Mouse (Mus musculus) adrenal gland, adult 8-10 months (tissue): Measurements from ENCODE around the gene Myof. TPM values are rescaled to one million over a fixed set of nuclear protein-coding genes. Genes with fewer than 3 reads are reported as not detected.

Experiments
- DNase-seq: peaks from one replicate; pipeline ENCODE4 v3.0.0; 2022
- total RNA-seq, 4 experiments: library from RNA; stranded (reverse); gene quantifications; 2 replicates each; pipeline ENCODE4 v1.2.4; 2022

Myof gene
- total RNA-seq, 4 experiments from 2014 or later: 33.4 to 102 (median 63.6) TPM

- no peak for DNase-seq
These were observed 39.5 kb downstream of the Myof start for GRCm38 (mm10) chr19:38003671-38004521.

DNA sequence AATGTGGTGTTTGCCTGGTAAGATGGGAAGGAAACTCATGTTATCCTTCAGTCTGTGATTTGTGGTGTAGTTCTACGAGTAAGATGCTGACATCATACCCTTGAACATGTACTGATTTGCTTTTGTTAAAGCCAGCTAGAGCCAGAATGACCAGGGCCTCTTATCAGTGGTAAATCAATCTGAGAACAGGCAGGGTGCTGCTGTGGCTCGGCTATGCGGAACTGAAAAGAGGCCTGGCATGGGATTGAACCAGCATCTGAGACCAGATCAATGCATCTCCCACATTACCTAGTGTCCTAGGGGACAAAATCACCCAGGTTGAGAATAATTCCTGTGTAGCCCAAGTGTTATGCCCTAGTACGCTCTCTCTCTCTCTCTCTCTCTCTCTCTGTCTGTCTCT lies 40.6 kb downstream of the Myof start:
- DNase-seq: no peak

- DNase-seq: no peak
These were observed 42.4 kb downstream of the Myof start for GRCm38 (mm10) chr19:38000990-38001389.

GRCm38 (mm10) chr19:37999941-38000340 lies 43.4 kb downstream of the Myof start:
- no peak for DNase-seq

DNA sequence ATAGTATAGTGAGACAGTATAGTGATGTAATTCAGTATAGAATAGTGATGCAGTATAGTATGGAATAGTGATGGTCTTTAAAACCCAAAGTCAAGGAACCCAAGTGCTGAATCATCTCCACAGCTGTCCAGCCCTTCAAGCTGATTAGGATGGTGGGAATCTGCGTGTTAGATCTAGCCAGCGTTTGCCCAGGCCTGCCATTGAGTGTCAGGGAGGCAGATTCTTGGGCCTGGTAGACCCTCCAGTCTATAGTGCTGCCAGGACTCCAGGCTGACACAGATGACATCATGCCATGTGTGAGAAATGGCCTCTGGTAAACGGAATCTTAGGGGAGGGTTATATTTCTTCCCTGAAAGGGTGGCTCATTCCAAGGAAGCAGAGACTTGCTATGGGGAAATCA lies 49.1 kb downstream of the Myof start:
- DNase-seq: no peak

GRCm38 (mm10) chr19:37992184-37992554 lies 51.2 kb downstream of the Myof start:
- no peak for DNase-seq

- DNase-seq: no peak
These were observed 51.8 kb downstream of the Myof start for GRCm38 (mm10) chr19:37991399-37992183.

DNA sequence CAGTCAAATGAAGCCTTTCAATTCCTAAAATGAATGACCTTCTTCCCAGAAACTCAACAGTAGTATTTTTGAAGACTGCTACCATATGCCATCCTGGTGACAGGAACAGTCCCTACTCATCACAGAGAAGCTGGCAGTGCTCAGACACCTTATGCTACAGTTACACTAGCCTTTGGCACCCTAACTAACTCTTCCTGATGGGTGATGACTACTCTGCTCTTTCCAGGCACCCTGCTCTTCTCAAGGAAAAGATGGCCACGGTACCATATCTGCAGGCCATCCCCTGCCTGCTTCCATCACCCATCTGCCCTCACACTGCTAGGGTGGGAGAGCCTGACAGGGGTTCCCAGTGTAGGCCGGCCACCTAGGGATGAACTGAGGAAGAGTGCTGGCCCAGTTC lies 53.4 kb downstream of the Myof start:
- no peak for DNase-seq

GRCm38 (mm10) chr19:37988156-37988555 lies 55.2 kb downstream of the Myof start:
- no peak for DNase-seq

DNA sequence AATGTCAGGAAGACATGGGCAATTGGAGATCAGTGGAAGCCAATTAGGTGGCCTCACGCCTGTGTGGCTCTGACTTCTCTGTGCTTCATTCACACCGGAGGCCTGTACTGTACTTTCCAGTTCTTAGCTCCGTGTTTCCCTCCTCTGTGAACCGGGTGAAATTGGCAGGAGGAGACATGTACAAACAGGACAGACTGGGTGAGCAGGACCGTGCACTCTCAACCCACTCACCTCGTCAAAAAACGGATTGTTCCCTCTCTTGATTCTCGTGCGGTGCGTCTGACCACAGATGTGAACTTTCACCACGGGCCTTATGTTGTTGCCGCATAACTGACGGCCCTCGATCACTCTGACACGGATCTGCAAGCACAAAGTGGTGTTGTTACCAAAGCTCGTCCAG lies 57.6 kb downstream of the Myof start:
- no peak for DNase-seq

DNA sequence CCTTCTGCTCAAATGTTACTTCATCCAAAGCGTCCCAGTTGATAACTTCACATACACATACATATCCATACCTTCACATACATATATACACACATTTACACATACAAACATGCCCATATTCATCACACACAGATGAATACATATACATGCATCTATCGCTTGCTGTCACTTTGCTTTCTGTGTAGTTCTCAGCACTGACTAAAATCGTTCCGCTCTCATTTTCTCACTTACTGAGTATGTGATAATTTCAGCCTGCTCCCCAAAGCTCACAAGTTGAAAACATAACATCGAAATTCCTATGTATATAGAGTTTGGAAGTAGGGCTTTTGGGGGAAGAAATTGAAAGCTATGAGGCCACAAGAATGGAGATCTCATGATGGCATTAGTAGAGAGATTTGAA lies 67.4 kb downstream of the Myof start:
- DNase-seq: no peak

DNA sequence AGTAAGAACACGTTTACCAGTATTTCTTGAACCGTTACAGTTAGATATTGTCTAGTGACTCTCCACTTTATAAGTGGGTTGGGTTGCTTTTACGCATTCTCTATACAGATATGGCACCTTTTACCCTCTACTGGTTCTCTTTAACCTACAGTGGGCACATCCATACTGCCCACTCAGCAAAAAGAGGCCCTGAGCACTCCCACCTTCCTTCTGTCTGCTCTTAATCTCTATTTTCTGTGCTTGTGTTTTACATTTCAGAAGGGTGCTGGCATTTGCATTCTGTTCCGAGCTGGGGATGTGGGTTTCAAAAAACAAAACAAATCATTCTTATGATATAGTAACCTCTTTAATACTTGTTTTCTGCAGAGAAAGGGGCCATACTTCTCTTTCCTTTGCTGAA lies 72.8 kb downstream of the Myof start:
- no peak for DNase-seq

- DNase-seq: no peak
These were observed 73.4 kb downstream of the Myof start for GRCm38 (mm10) chr19:37970004-37970403.

DNA sequence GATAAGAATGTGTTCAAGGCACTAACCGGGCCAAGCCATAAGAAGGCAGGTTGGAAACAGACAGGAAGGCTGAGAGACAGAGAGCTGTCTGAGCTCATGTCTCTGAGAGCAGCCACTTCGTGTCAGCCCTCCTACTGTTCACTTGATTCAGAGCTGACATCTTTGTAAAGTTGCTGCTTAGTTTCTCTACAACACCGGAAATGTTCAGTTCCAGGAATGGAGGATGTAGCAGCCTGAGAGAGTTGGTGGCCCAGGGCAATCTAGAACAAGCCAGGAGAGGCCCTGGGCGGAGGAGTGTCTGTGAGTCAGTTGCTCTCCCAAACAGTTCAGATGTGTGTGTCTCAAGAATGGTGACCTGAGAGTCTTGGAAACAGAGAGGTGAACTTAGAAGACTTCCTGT lies 77.5 kb downstream of the Myof start:
- DNase-seq: no peak

- DNase-seq: no peak
These were observed 80.0 kb downstream of the Myof start for GRCm38 (mm10) chr19:37963421-37963820.

DNA sequence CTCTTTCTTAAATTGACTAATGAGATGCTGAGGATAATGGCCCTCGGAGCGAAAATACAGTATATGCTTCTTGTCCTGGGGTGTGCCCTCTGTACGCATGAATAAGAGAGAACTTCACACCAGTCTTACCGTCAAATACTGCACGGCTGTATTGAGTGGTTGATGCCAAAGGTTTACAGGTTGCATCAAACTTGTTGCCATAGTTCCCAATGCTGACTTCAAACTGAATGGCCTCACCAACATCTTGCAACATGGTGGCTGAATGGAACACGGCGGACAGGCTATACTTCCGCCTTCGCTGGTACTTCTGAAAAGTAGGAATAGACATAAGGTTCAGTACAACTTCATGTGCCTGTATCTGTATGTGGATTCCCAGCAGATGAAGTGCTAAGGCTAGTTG lies 82.6 kb downstream of the Myof start:
- no peak for DNase-seq

- no peak for DNase-seq
These were observed 83.7 kb downstream of the Myof start for GRCm38 (mm10) chr19:37959543-37960215.

GRCm38 (mm10) chr19:37959076-37959475 lies 84.3 kb downstream of the Myof start:
- no peak for DNase-seq

DNA sequence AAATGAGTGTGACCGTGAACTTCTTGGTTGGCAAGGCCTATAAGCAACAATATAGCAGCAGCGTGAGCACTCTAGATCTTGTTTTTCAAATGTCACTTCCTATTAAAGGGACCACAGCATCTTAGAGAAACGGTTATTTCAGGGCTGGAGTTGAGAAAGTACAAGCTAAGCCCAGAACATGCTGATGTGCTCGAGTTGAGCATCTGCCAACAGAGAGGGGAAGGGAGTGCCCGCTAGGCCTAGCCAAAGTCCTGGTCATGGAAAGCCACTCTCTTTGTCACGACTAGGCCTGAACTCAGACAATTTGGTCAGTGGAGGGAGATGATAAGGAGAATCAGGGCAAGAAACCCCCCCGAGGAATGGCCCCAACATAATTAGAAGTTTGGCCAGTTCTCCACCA lies 86.1 kb downstream of the Myof start:
- no peak for DNase-seq

DNA sequence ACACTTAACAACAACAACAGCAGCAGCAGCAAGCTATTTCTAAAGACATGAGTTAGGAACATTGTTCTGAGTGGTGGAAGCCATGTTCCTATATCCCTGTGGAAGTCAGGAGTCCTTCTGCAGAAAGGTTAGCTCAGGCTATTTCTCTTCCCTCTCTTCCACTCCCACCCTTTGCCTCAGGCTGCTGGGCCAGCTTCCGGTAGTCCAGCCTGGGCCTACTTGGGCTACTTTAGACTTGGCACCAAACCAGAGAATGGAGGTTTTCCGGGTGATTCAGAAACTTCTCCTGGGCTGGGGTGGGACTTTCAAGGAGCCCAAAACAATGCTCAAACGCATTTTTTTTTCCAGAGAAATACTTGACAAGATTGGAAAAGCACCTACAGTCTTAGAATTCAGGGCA lies 87.4 kb downstream of the Myof start:
- no peak for DNase-seq

DNA sequence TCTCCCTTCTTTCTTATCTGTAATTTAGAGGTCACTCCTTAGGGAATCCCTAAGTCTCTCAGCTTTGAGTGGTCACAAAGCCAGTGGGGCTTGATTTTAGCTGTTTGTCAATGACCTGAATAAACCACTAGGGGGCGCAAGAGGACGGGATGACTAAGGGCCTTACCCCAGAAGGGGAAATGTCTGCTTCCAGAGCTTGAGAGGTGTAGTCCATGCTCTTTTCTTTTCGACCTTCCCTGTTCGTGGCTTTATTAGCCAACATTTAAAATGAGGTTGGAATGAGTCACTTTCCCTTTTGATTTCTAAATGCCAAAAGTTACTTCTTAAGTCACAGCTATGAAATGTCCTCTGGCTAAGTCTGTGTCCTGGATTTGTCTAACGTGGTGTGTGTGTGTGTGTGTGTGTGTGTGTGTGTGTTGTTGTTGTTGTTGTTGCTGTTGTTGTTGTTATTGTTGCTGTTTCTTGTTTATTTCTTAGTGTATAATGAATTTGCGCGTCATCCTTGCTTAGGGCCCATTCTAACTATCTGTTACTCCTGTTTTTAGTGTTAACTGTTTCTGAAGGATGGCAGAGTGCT lies 87.9 kb downstream of the Myof start:
- peak; percentile 71 for DNase-seq

- DNase-seq: no peak
These were observed 88.6 kb downstream of the Myof start for GRCm38 (mm10) chr19:37954772-37955171.

DNA sequence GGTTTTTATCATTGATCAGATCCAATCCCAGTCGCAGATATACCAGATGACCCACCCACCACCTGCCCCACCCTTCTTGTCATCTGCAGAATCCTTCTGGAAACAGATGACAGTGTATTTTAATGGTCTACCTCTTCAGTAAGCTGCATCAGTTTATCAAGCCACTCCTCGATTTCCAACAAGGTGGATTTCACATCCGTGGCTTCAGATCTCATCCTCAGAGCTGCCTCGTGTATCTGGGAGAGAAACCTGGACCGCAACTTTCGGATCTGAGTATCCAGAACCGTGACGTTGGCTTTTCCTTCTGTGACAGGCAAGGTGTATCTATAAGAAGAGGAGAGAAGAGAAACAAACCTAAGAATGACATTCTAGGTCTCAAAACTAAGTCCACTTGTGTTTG lies 89.1 kb downstream of the Myof start:
- no peak for DNase-seq
